ENCODE assay signal across 8 mouse cellular contexts in genomic region chr3:61001852-61002586, GRCm38 (mm10). TPM values are rescaled to one million over a fixed set of nuclear protein-coding genes. Genes with fewer than 3 reads are reported as not detected.
DNase-seq lines count a peak whose midpoint lies in the region; ATAC-seq lines count a peak whose summit lies in the region.

No protein-coding gene starts in this region.

- H3K36me3 ChIP-seq in intestine, embryonic 14.5 days (ENCODE audit: control insufficient read depth, insufficient read depth, low read length) = no peaks in the 10 kb centered on the region
- H3K36me3 ChIP-seq in midbrain, embryonic 14.5 days (ENCODE audit: control insufficient read depth, insufficient read depth, low read length) = no peaks in the 10 kb centered on the region

- peak overlapping the region; percentile 95 for H3K4me3 ChIP-seq in intestine, embryonic 14.5 days (ENCODE audit: low read depth, low read length)
- peak overlapping the region; percentile 71 for H3K4me3 ChIP-seq in midbrain, embryonic 14.5 days (replicated peaks; ENCODE audit: low read depth, low read length)

- H3K9ac ChIP-seq in intestine, embryonic 14.5 days (ENCODE audit: low read length) = peak overlapping the region; percentile 52
- peak overlapping the region; percentile 65 for H3K9ac ChIP-seq in midbrain, embryonic 14.5 days (replicated peaks; ENCODE audit: low read length)

- H3K4me1 ChIP-seq in intestine, embryonic 14.5 days (replicated peaks; ENCODE audit: control insufficient read depth, insufficient read depth, low read length) = peaks cover 5% of the 10 kb centered on the region; the same call in 1 of the 2 replicates
- H3K4me1 ChIP-seq in midbrain, embryonic 14.5 days (ENCODE audit: control insufficient read depth, insufficient read depth, low read length) = 0 out of 2 replicates have a peak, but pooled peaks cover 4% of the 10 kb centered on the region

- no peak for DNase-seq in frontal cortex, postnatal 25 days (ENCODE audit: low spot score in 2 of 2)
- DNase-seq in urinary bladder, postnatal 14 days (ENCODE audit: low spot score) = peak; percentile 67
- DNase-seq in urinary bladder, postnatal 25 days (ENCODE audit: low spot score) = no peak
- DNase-seq in intestine, embryonic 14.5 days (ENCODE audit: low spot score) = no peak
- DNase-seq in midbrain, embryonic 14.5 days = peak; percentile 64
- DNase-seq in cerebellum, postnatal 25 days = no peak
- DNase-seq in adrenal gland, postnatal 4 days (ENCODE audit: low spot score in 2 of 2) = no peak

- H3K4me2 ChIP-seq in intestine, embryonic 14.5 days (ENCODE audit: low read length) = peak overlapping the region; percentile 64
- peak overlapping the region; percentile 99 for H3K4me2 ChIP-seq in midbrain, embryonic 14.5 days (ENCODE audit: low read length)

- peak; percentile 31 for ATAC-seq in frontal cortex, adult (ENCODE audit: low TSS enrichment)
- peak; percentile 56; the same call in 1 of the 2 replicates for ATAC-seq in intestine, embryonic 14.5 days (replicated peaks; ENCODE audit: low FRiP score, low TSS enrichment, low read depth)
- peak; percentile 59 for ATAC-seq in midbrain, embryonic 14.5 days (ENCODE audit: low FRiP score, low TSS enrichment)

- H3K27me3 ChIP-seq in intestine, embryonic 14.5 days (replicated peaks; ENCODE audit: control insufficient read depth, insufficient read depth, low read length) = 0 out of 2 replicates have a peak, but pooled peaks cover 3% of the 10 kb centered on the region
- H3K27me3 ChIP-seq in midbrain, embryonic 14.5 days (ENCODE audit: control insufficient read depth, insufficient read depth, low read length) = peaks cover 19% of the 10 kb centered on the region; the same call in 1 of the 2 replicates

- peak overlapping the region; percentile 62; the same call in 1 of the 2 replicates for H3K27ac ChIP-seq in intestine, embryonic 14.5 days (ENCODE audit: low read depth)
- H3K27ac ChIP-seq in midbrain, embryonic 14.5 days (replicated peaks; ENCODE audit: low read depth, low read length) = no peak overlapping the region

- 2% methylated on average over 20 of the region's 20 CpGs for WGBS in intestine, embryonic 14.5 days
- WGBS in midbrain, embryonic 14.5 days = 4% methylated on average over 20 of the region's 20 CpGs

- no peaks in the 10 kb centered on the region for H3K9me3 ChIP-seq in intestine, embryonic 14.5 days (ENCODE audit: control insufficient read depth, low read length)
- H3K9me3 ChIP-seq in midbrain, embryonic 14.5 days (ENCODE audit: control insufficient read depth, low read length) = no peaks in the 10 kb centered on the region

RNA-seq across cellular contexts. Expression of gene P2ry1, which starts 0.6 kb away (rescaled TPM):
- 13.0 and 14.5 TPM in 2 replicates for polyA plus RNA-seq in intestine, embryonic 14.5 days (2014; fragmentation: Nextera tagmentation; extraction: Ambion mirVana)
- polyA plus RNA-seq in midbrain, embryonic 14.5 days (2014; fragmentation: Nextera tagmentation; extraction: Ambion mirVana) = 2.9 and 3.5 TPM in 2 replicates
- total RNA-seq in adrenal gland, postnatal 4 days (2021) = 1 to 10 TPM; 2.7 to 3.1 TPM

Comparison
In these comparisons a context has a peak if more than half of its experiments do, and no peak if none do; other contexts are left out.
1. DNase-seq: peak in urinary bladder, postnatal 14 days (single experiment) and midbrain, embryonic 14.5 days (single experiment); none in frontal cortex, postnatal 25 days (0 of 2), urinary bladder, postnatal 25 days (single experiment), intestine, embryonic 14.5 days (single experiment), cerebellum, postnatal 25 days (0 of 2) and adrenal gland, postnatal 4 days (0 of 2).
2. Peak in every context shown above with its lines, with median percentiles within 50 percentile points of each other: ATAC-seq.